Mouse (Mus musculus) neutrophil, adult 5-6 weeks (primary cell): ENCODE results near the gene Slc7a11. TPM values are rescaled to one million over a fixed set of nuclear protein-coding genes. Genes with fewer than 3 reads are reported as not detected.
A peak's percentile ranks its signal among the peaks of the same experiment; 100 is the strongest.

ENCODE experiments used
- ATAC-seq: fragments of 151-379, 151-347 bp; 2 replicates; pipeline ENCODE4 v1.8.0; 2017; ENCODE audit warnings: mild to moderate bottlenecking, moderate TSS enrichment; ENCODE audit not compliant: insufficient number of reproducible peaks, poor library complexity, low FRiP score, severe bottlenecking; ENCODE audit errors: extremely low read depth
- total RNA-seq: library from RNA; stranded (forward); fragments of 200-1000 nt; gene quantifications from 2 replicates; pipeline ENCODE4 v1.2.3, GENCODE M21; 2017

Slc7a11 gene
- 70.8 and 71.1 TPM in 2 replicates for total RNA-seq

DNA sequence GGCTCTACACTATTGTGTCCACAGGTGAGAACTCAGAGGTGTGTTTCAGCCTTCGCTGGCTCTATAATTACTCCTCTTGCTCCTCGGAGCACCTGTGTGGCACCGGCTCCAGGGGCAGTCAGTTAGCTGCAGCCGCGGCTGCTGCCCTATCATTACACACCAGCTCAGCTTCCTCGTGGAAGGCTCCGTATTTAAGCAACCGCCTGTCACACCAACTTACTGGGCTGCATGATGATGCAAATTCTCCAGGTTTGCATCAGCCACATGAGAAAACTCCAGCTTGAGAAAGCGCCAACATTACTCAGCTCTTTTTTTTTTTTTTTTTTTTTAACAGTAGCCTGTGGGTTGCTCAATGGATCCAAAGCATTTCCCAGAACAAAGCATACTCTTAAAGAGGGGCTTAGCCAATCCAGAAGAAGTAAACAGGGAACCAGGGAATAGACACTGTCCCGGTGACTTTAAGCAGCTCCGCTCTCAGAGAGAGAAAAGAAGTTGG, at the start of gene Slc7a11:
TSS of gene Slc7a11 (minus strand) at position 194 of the 496 bp plus-strand sequence.
- ATAC-seq, result peak; percentile 91

DNA sequence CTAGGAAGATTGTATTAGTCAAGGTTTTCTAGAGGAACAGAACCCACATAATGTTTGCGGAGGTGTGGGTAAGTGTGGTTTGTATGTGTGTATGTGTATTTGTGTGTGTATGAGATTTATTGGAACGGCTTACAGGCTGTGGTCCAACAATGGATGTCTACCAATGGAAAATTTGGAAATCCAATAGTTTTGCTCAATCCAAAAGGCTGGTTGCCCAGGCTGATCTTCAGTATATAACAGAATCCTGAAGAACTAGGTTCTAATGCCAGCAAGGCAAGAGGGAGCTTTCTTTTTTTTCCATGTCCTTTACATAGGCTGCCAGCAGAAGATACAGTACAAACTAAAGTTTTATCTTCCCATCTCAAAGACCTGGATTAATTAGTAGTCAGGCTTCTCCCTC, 48.3 kb upstream of the Slc7a11 start:
- ATAC-seq, result no peak

DNA sequence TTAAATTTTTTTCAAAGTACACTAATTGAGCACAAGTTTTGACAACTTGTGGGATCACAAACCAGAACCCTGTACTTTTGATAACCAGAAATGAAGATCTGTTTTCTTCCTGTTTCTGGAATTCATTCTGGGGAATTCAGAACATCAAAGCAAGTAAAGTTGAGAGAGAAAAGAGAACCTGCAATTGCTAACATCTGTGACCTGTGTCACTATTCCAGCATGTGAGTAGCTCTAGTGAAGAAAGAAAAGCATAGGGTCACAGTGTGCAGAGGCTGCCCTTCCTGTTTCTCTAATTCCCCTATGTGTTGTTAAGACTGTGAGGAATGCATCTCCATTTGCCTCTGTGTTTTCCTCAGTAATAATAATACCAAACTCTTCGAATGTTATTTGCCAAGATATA, 40.7 kb upstream of the Slc7a11 start:
- no peak for ATAC-seq

DNA sequence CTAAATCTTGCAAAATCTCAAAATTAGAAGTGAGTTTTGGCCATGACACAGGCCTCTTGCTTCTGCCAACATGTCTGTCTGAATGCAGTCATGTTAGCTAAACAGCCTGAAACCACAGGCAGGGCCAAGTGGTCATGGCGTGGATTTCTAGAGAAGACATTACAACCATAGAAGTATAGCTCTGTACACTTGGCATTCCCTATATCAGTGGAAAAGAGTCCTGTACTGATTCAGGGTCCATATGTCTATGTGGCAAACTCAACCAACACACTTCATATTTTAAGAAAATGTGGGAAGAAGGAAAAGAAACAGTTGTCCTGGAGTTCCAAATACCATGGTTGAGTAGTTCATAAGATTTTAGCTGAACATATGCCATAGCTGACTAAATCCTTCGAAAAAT, 18.8 kb upstream of the Slc7a11 start:
- ATAC-seq, result no peak

DNA sequence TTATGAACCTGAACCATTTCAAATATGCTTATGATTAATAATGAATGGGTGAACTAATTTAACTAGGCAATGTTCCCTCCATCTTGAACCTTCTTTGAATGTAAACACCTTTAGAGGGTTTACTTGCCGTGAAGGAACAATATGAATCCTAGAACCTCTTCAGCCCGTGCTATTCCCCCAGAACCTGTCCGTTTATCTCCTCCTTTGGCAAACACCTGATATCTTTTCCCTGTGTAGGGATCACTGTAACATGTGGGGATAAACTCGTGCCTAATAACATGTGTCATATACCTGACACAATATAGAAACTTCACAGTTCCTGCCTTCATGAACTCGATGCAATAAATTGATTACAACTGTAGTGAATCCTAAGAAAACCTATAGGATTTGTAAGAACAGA, 13.7 kb upstream of the Slc7a11 start:
- ATAC-seq, result no peak

DNA sequence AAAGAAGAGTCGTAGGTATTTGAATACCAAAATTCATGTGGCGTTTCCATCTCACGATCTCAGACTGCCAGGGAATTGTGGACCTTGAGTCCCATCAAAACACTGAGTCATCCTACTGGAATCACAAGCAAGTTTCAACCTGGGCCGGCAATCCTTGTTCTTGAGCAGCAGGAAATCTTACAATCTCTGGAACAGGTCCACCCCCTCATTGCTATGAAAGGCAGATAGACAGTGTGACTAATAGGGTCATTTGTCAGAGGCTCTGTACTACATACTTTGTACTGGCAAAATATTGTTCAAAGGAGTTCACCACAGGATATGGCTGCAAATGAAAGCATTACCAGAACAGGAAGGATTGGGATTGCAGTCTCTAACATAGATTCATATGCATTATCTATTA, 13.2 kb upstream of the Slc7a11 start:
- no peak for ATAC-seq

DNA sequence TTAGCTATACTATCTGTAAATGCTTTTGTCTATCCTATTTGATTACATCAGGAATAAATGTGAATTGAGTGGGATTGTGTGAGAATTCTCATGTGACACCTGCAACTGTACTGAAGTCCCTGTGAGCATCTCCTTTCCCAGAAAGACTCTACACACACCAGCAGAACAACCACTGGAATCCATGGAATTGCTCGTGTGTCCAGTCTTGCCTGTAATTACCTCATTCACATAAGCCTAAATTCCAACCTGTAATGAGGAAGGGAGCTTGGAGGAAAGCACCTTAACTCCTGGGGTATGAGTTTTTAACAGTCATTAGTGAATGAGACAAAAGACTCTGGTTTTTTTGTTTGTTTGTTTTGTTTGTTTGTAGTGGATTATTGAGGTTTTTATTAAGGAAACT, 12.6 kb upstream of the Slc7a11 start:
- ATAC-seq, result no peak

DNA sequence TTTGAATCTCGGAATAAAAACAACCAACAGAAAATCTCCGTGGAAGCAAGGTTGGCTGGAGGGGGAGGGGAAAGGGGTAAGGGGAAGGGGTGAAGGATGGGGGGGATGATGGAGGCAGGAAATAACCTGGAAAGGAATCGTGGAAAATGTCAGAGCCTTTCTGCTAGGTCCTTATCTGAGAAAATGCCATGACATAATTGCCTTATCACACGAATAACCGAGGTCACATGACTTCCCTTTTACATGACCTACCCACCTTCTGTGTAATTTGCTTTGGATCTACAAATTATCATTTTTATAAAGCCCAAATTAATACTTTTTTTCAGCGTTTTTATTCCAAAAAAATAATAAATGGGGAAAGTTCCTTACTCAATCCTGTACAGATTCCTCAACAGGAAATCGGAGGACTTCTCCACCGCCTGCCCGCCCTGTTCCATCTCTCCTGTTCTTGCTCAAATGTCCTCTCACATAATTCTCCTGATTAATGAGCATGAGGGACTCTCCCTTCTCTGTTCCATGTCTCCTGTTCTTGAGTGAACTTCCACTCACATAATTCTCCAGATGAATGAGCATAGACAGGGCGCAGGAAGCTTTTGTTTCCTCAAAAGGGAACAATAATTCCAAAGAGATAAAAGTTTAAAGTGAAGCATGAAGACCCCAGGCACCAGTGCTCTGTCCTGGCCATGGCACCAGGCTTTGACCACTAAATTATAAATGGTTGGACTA, 1.8 kb upstream of the Slc7a11 start:
- ATAC-seq, result no peak

DNA sequence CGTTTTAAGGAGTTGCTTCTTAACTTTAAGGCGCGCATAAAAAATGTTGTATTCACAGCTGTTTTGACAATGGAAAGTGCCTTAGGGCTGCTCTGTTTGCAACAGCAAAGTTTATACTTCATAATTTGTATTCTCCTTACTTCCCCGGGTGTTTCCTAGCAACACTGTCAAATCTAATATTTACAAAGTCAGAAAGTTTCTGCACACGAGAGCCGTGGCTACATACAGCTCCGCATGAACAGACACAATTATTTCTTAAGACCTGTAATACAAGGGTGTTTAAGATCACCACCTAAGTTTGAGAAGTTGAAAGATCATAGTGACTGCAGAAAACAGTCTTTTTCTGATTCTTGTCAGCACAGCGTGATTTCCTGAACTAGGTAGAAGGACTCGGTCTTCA, 528 bp upstream of the Slc7a11 start:
- no peak for ATAC-seq

DNA sequence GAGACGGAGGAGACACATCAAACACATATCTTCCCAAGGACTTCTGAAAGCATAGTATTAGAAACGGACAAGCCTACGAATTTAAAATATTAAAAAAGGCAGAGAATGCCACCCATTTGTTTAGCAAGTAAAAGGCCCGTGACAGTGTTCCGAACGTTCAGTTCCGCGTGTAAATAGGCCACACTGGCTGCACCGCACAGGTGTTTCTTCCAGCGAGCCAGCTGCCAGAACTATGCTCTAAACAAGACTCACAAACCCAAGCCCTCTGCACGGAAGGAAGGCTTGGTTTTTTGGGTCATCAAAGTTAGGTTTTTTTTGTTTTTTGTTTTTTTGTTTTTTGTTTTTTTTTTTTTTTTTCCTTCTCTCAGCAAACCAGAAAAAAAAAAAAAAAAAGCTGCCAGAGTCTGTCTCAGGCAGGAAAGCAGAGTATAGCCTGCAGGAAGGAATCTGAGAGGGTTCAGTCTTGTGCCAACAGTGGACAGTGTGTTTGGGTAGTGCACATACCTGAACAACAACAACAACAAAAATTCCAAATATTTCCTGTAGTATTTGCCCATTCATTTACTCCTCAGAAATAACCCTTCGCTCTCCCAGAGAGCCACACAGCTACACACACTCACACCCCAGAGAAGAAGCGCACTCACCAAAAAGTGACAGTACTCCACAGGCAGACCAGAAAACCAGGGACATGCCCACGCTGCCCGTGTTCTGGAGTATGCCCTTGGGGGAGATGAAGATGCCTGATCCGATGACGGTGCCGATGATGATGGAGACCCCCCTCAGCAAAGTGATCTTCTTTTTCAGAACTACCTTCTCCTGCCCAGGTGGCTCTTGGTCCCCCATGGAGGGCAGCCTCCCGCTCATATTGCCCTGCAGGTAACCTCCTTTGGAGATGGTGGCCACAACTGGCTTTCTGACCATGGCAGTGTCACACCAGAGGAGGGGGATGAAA, 797 bp downstream of the Slc7a11 start:
- ATAC-seq, result no peak

DNA sequence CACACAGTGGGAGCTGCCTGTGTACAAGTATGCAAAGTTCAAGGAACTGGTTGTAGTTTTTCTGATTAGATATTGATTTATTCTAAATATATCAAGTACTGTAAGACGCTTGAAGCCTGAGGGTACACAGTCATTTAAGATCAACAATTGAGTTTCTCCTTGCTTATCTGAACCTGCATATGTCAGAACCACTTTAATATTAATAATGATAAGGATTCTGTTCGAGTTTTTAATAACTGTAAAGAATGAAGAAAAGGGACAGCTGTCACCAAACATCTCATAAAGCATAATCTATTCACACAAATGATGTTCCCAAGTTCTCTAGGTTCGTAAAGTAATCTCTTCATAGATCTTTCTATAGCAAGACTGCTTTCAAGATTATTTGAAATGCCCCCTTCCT, 2.1 kb downstream of the Slc7a11 start:
- no peak for ATAC-seq

DNA sequence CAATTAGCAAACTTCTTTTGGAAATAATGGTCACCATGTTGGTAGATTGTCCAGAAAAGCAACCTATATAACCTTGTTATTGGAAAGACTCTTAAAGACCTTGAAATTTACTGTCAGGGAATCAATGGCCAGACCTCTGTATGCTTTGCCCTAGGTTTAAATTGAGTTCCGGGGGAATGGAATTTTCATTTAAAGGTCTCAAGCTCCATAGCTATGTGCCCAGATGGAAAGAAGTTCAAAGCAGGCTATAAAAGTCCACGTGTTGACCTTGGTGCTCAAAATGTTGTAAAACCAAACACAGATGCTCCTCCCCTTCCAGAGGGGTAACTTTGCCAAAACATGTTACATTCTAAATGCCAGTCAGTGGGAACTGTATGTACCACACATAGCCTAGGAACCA, 3.0 kb downstream of the Slc7a11 start:
- ATAC-seq, result no peak

DNA sequence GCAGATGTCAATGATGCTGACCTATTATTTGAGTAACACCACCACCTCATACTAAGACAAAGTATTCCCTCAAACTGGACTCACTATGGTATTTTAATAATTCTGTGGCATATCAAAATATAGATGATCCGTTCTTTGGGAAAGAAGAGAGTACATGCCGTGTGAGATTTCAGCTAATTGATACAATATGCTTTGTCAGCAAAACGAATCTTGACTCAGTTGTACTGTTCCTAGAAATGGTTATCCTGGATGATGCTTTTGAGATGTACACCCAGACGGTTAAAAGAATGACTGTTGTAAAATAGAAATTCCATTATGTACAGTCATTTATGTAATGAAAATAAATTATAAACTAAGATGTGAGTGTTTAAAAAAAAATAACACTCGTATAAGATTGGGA, 4.0 kb downstream of the Slc7a11 start:
- ATAC-seq, result no peak

DNA sequence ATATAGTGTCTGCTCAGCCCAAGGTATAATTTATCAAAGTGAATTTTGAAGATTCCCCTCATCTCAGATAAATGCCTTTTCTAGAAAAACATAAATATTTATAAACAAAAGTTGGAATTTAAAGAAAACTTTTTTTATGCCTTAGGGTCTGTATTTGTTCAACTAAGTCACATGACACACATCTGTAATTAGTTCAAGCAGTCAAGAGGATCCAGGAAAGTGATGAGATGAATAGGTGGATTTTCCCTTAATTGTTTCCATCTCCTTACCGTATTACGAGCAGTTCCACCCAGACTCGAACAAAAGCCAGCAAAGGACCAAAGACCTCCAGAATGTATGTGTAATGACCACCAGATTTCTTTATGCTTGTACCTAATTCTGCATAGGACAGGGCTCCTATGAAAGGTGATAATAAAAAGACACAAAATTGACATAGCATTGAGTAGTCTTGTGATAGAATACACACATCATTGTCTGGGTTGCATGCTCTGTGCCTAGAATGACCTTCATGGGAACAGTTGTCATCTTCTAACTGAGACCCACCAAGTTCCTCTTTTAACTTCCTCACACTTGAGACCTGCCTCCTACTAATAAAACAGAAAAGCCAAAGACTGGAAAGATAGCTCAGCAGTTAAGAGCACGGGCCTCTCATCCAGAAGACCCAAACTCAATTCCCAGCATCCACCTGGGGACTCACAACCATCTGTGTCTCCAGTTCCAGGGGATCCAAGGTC, 4.7 kb downstream of the Slc7a11 start:
- peak; percentile 40; the same call in 1 of the 2 replicates for ATAC-seq

DNA sequence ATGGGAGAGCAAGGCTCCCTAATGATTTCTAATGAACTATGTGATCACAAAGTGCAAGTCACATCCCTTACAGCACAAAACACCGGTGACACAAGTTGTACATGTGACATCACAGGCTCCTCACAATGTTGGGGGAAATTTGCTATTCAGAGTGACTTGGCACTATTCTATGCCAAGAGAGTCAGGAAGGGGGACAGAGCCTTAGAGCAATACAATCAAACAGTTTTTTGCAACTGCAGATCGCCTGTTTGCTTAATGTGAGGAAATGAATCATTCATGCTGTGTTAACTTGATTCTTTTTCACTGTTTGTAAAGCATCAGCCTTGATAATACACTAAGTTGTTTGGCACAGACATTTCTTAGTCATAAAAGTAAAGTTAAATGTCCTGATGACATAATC, 5.3 kb downstream of the Slc7a11 start:
- ATAC-seq, result peak; percentile 89

DNA sequence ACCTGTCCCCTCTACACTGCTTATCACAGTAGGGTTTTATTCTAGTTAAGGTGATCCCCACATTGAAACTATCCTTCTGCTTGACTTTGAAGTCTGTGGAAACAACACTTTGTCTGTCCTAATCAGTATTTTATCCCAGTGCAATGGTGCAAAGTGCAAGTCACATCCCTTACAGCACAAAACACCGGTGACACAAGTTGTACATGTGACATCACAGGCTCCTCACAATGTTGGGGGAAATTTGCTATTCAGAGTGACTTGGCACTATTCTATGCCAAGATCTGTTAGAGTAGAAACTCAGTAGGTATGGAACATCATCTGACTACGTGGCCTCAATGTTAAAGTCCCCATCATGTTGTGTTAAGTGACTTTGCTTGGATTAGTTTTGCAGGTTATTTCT, 7.0 kb downstream of the Slc7a11 start:
- peak; percentile 85 for ATAC-seq

DNA sequence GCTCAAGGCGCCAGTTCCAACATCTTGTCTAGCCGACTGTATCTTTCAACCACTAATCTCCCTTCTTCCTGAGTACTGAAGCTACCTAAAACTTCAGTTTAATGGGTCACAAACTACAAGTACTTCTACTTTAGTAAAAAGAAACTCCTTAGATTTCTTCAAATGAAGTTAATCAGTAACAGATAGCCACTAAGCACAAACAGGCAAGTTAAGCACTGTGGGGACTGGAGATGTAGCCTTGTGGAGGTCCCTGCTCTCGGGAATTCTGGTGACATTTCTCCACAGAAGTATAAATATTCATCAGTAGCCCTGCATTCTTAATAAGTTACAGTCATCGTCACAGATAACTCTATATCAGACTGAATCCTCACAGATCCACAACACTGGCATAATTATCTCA, 9.6 kb downstream of the Slc7a11 start:
- ATAC-seq, result no peak

DNA sequence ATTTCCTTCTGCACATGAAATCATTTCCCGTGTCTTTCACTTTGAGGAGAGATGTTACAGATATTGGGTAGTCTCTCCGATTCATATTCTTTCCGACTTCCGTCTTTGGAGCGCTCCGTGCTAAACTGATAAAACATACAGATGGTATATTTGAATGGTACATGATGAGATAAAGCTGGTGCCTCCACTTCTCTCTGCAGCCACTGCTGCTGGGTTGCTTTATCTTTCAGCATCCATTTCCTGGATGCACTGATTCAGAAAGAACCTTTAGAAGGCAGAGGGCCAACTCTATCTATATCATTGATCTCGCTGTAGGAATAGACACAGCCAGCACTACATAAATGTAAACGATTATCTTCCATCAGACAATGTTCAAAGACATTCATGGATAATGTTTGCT, 12.6 kb downstream of the Slc7a11 start:
- no peak for ATAC-seq

DNA sequence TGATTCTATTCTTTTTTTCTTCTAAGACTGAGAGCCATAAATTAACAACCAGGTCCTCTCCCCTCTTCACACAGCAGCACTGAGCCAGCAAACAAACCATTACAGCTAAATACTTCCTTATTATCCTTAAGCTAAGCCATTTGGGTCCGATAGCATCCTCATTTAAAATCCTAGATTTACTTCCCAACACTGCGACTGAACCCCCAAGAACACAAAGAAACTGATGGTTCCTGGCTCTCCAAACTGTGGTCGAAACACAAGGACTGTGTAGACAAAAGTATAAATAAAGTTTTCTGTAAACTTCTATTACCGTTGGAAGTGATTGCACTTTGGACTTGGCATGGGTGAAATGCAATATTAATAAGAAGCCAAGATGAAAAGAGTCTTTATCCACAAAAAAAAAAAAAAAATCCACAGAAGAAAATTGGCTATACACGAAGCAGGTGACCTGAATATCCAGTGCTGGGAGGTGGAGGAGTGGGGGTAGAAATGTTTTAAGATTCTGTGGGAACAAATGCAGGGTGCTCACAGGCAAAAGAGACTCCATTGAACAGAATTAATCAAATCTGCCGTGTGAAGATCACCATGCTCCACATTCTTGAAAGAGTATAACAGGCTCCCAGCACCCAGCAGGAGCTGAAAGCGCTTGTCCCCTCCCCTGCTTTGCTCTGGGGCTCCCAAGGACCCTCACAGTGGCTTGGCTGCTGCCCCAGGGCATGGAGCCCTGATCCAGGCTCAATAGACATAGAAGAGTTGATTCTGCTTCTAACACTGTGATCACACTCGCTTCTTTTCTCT, 21.7 kb downstream of the Slc7a11 start:
- ATAC-seq, result no peak
